Mouse (Mus musculus): ENCODE results near the gene Akap13.

Gene Akap13

GRCm38 (mm10) chr7:75460290-75460689 lies 5.0 kb downstream of the Akap13 start:
- DNase-seq (ENCODE audit: low spot score), result no peak

DNA sequence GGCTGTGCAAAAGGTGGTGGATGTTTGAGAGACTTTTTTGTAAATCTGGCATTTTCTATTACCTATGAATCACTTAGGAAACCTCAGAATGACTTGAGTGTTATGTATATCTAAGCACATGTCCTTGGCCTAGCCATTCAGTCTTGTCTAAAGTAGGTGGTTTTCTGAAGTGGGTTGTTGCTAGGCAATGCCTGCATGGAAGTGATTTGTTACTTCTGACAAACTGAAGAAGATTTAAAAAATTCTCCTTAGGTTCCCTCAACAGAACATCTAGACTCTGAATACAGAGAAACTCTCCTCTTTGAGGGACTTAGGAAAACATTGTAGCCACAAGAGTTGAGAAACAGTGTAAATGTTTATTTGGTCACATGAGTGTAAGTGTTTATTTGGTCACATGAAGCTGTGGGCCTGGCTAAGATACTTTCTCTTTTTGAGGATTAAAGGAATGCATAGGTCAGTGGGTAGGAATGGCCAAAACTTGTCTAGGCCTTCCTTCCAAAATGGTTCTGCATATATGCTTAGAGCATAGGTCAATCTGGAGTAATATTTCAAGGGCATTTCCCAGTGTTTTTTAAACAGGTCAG lies 8.3 kb downstream of the Akap13 start:
- DNase-seq (ENCODE audit: low spot score), result no peak

DNA sequence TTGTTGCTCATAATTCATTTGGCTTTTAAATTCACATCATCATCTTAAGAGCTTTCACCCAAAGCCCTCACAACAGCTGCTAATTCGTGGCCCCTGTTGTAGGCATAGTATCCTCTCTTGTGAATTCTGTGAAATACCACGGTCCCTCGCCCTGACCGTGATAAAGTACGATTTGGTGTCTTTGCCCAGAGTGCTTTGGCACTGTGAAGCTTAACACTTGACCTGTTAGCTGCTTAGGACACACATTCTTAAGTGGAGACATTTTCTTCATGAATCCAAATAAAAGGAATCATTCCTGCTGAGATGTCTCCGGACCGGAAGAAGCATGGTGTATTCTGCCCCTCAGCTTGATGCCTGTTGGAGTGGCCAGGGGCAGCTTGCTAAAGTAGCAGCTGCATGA lies 12.5 kb downstream of the Akap13 start:
- no peak for DNase-seq (ENCODE audit: low spot score)

DNA sequence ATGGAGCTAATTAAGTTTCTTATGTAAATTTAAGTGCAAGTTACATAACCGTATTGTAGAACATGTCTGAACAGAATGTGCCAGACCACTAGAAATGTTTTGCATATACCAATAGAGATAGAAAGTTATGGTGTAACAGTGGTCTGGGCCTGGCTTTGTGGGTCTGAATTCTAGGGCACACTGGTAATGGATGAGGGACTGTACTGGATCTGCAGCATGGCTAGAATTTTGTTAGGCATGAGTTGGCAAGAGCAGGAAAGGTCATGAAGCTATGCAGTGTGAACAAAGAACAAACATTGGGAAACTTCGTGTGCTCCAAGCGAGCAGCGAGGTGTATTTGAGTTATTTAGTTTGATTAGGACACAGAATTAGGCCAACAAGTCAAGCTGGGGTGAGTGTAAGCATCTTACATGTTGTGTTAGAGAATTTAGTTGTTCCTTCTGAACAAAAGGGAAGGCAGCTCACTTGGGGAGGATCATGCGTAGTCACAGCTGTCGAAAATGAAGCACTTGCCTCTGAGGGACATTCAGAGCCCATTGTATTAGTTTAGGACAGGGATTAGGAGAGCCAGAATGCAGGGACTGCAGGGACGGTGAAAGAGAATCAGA lies 15.1 kb downstream of the Akap13 start:
- no peak for DNase-seq (ENCODE audit: low spot score)

DNA sequence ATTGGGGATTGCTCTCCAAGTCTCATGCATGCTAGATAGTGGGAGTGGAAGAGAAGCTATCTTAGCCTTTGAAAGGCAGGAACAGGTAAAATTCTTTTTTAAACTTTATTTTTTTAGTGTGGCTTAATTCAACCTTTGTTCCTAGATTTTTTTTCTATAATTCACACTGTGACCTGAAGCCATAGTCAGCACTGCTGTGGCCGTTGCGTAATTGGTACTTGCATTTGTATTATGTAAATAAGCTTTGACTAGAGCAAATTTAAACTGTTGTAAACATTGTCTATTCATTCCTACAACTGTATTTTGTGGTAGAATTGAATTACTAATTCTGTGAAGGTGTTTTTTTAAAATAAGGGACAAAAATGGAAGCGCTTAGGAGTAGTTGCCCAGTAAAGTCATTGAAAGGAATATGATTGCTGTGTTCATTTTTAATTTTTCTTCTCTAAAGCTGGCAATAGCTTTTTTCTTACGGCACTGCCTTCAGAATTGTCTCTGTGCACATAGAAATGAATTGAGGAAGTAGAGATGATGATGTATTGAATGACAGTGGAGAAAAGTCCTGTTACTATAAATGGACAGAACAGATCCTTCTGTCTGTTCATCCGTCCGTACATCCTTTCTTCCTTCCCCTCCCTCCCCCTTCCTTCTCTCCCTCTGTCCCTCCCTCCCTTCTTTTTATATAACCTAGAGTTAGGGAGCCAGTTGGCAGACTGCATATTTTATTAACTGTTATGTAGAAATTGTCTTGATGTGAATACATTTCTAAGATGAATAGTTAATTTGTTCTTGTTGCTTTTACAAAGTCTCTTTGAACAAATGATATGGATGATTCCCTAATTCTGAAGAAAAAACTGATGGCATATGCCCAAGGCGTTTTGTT lies 17.2 kb downstream of the Akap13 start:
- DNase-seq (ENCODE audit: low spot score), result no peak

DNA sequence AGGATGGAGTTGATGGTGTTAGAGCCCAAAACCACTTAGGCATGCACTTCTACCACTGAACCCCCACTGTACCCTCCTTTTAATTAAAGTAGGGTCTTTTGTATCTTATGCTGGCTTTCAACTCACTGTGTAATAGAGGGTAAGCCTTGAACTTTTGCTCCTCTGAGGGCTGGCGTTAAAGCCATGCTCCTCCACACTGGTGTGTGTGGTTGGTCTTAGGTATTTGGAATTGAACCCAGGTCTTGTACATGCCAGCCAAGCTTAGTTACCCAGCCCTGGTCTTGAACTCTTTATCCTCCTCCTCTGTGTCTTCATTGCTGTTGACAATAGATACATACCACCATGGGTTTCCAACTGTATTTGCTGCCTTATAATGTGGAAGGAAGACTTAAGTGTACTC lies 18.0 kb downstream of the Akap13 start:
- no peak for DNase-seq (ENCODE audit: low spot score)

DNA sequence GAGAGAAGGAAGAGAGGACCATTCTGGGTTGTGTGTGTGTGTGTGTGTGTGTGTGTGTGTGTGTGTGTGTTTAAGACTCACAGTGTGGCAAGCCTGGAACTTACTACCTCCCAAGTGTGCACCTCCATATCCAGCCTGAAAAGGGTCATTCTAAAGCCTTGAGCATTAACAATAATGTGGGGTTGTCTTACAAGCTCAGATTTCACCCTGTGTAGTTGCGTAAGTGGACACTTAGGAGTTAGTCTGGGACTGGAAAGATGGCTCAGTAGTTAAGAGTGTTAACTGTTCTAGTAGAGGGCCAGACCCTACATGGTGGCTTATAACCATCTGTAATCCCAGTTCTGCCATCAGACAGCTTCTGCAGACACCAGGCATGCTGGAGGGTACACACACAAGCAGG lies 18.7 kb downstream of the Akap13 start:
- no peak for DNase-seq (ENCODE audit: low spot score)

GRCm38 (mm10) chr7:75474564-75475150 lies 19.3 kb downstream of the Akap13 start:
- no peak for DNase-seq (ENCODE audit: low spot score)

DNA sequence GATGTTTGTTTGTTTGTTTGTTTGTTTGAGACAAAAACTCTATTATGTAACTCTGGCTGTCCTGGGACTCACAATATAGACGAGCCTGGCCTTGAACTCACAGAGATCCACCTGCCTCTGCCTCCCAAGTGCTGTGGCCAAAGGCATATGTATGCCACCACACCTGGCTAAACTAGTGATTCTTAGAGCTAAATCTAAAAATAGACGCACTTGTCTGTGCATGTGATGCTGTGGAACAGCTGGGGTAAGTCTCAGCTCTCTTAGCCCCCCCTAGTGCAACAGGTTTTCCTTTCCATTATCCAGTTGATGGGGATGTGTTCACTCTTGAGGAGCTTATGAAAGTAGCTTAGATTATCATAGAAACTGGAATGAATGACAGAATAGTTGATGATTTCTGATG lies 22.7 kb downstream of the Akap13 start:
- no peak for DNase-seq (ENCODE audit: low spot score)

- DNase-seq (ENCODE audit: low spot score), result no peak
Observed at GRCm38 (mm10) chr7:75480721-75481426, 25.5 kb downstream of the Akap13 start.

DNA sequence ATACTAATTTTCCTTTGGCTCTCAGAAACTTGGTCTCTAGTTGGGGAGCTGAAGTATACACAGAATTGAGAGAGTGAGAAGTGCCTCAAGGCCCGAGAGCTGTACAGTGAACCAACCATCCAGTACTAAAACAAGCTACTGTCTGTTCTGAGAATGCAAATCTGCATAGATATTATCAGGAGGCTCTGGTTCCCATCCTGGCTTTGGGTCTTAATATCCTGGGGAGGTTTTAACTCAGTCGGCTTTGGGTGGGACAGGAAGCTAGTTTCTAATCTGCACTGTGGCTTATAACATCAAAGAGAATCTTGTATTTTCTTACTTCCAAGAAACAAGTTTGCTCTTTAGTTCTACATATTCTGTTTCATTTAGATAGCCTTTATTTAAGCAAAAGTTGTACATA lies 30.7 kb downstream of the Akap13 start:
- no peak for DNase-seq (ENCODE audit: low spot score)

DNA sequence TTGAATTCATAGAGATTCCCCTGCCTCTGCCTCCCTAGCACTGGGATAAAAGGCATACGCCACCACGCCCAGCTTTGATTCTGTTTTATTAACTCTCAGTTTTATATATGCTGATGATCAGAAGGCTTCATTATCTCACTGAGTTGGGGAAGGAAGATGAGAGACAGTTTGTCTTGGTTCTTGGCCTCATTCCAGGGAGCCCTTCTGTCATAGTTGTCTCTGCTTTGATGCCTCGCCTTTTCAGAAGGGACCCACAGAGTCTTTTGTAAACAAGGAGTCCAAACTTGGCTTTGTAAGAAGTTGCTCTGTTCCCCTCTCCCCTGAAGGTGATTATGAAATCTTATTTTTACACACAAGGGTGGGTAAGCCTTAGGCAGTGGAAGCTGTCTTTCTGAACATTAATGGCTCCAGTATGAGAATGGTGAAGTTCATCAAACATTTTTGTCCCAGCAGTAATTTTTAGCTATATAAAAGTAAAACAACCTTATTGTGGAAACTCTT lies 40.7 kb downstream of the Akap13 start:
- no peak for DNase-seq (ENCODE audit: low spot score)

- DNase-seq (ENCODE audit: low spot score), result no peak
Observed at GRCm38 (mm10) chr7:75498627-75499026, 43.3 kb downstream of the Akap13 start.

- DNase-seq (ENCODE audit: low spot score), result no peak
Observed at GRCm38 (mm10) chr7:75499271-75499670, 43.9 kb downstream of the Akap13 start.

DNA sequence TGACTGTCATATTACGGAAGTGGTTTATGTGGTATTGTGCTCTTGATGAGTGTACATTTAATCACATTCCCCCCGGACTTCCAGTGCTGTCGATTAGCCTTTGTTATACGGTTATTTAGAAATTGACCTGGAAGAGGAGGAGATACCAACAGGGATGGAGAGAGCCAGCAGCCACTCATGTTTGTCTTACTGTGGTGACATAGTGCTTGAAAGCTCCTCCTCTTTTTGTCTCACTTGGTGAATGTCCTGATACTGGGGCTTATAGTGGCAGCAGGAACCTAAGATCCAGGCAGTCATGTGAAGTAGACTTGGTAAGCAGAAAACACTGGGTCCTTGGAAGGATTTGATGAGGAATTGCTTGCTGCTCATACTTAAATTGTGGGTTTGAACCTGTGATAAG lies 44.8 kb downstream of the Akap13 start:
- DNase-seq (ENCODE audit: low spot score), result no peak

DNA sequence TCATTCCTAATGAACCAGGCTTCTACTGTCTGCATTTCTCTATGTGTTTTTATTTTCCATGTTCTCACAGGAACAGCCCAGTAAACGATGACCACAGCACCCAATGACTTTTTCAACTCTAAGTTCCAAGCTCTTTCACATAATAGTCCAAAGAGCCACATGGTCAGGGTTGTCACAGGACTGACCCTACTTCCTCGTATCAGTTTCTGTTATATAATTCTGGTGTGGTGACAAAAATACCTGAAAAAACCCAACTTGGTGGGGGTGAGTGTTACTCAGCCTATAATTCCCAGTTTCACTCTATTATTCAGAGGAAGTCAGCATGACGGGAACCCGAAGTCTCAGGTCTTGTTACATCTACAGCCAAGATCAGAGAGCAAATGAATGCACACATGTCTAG lies 45.5 kb downstream of the Akap13 start:
- DNase-seq (ENCODE audit: low spot score), result no peak

- DNase-seq (ENCODE audit: low spot score), result no peak
Observed at GRCm38 (mm10) chr7:75504524-75504923, 49.2 kb downstream of the Akap13 start.

- no peak for DNase-seq (ENCODE audit: low spot score)
Observed at GRCm38 (mm10) chr7:75506628-75507027, 51.3 kb downstream of the Akap13 start.

- no peak for DNase-seq (ENCODE audit: low spot score)
Observed at GRCm38 (mm10) chr7:75509085-75509873, 53.9 kb downstream of the Akap13 start.

DNA sequence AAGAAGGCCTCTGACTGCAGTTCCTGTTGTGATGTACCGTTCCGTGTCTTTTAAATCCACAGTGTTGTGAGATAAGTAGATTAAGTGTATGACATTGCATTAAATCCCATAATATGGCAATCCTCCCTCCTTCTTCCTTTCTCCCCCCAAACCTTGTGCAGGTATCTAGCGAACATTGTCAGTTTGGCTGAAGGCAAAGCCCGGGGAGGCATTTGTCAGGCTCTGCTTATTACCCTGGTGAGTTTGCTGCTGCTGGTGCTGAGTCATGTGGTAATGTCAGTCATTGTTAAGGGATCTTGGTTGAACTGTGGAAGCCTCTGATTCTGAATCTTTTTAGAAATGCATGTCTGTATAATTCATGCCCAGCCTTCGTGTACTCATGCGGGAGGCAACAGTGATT lies 60.1 kb downstream of the Akap13 start:
- DNase-seq (ENCODE audit: low spot score), result no peak
